Comparison of ENCODE assay signal across 14 mouse cellular contexts in genomic region chr1:183516167-183516566, GRCm38 (mm10).
DNase-seq lines count a peak whose midpoint lies in the region; ATAC-seq and TF ChIP-seq lines count a peak whose summit lies in the region.
"Had no signal": no experiment of that assay in that cellular context is flagged by ENCODE, and none has a peak within 500 bp of the region (broad histone marks: within the 10 kb centered on the region; RNA-seq: fewer than 3 reads in every experiment).

No protein-coding gene starts in this region.

- no peaks in the 10 kb centered on the region for H3K79me2 ChIP-seq in heart, adult 2 months (replicated peaks; ENCODE audit: control insufficient read depth, insufficient read depth, low read length)

- CTCF ChIA-PET in Patski (lab: Charles Lee), result interaction anchor here (1.6 kb wide), 1 partner anchor 38 kb away, joined by 3 read pairs; no protein-coding TSS in a partner anchor

- H3K4me1 ChIP-seq in heart, adult 2 months (ENCODE audit: control insufficient read depth, insufficient read depth, low read length), result no peaks in the 10 kb centered on the region
- H3K4me1 ChIP-seq in lung, embryonic 14.5 days (ENCODE audit: insufficient read depth), result no peaks in the 10 kb centered on the region
- H3K4me1 ChIP-seq: intestine, embryonic 15.5 days; limb, embryonic 15.5 days; lung, embryonic 15.5 days; megakaryocyte, embryonic 14.5 days had no signal

- POLR2A ChIA-PET in Patski (lab: Charles Lee), result no interaction called here

- no peak for ATAC-seq in lung, embryonic 14.5 days (ENCODE audit: insufficient read depth)
- no peak for ATAC-seq in Patski
- ATAC-seq: intestine, embryonic 15.5 days had no signal

- H3K4me2 ChIP-seq in lung, embryonic 14.5 days, result no peak overlapping the region
- H3K4me2 ChIP-seq: intestine, embryonic 15.5 days; limb, embryonic 15.5 days; lung, embryonic 15.5 days had no signal

- H3K27me3 ChIP-seq in heart, adult 2 months (ENCODE audit: control insufficient read depth, insufficient read depth, low read length), result no peaks in the 10 kb centered on the region; the same call in 1 of the 2 replicates
- H3K27me3 ChIP-seq in lung, embryonic 14.5 days (ENCODE audit: insufficient read depth, low read length), result no peaks in the 10 kb centered on the region
- no peaks in the 10 kb centered on the region for H3K27me3 ChIP-seq in Patski
- H3K27me3 ChIP-seq: intestine, embryonic 15.5 days; limb, embryonic 15.5 days; lung, embryonic 15.5 days; megakaryocyte, embryonic 14.5 days had no signal

- no peak overlapping the region for H3K4me3 ChIP-seq in heart, adult 2 months
- no peak overlapping the region for H3K4me3 ChIP-seq in lung, embryonic 14.5 days (ENCODE audit: low read depth, low read length)
- H3K4me3 ChIP-seq: intestine, embryonic 15.5 days; limb, embryonic 15.5 days; lung, embryonic 15.5 days; megakaryocyte, embryonic 14.5 days had no signal

- H3K9ac ChIP-seq in heart, adult 2 months (ENCODE audit: low read depth, low read length), result no peak overlapping the region
- H3K9ac ChIP-seq in lung, embryonic 14.5 days, result no peak overlapping the region
- H3K9ac ChIP-seq: intestine, embryonic 15.5 days; limb, embryonic 15.5 days; lung, embryonic 15.5 days had no signal

- H3K9me3 ChIP-seq in lung, embryonic 14.5 days (ENCODE audit: low read depth, low read length), result no peaks in the 10 kb centered on the region
- H3K9me3 ChIP-seq: intestine, embryonic 15.5 days; limb, embryonic 15.5 days; lung, embryonic 15.5 days had no signal

- DNase-seq in heart, adult 2 months, result no peak
- no peak for DNase-seq in heart, postnatal 25 days (ENCODE audit: low spot score)
- DNase-seq in lung, embryonic 14.5 days, result peak; percentile 28
- no peak for DNase-seq in lung, postnatal 14 days
- DNase-seq in Patski (ENCODE audit: low read depth, low spot score), result no peak
- DNase-seq in retina, postnatal 7 days (ENCODE audit: low read depth, low spot score), result peak; percentile 5
- no peak for DNase-seq in kidney, postnatal 14 days
- DNase-seq: heart, postnatal 10 days; right cerebral cortex, adult 18-20 months; spleen, adult 18-20 months had no signal

- no peak overlapping the region for H3K27ac ChIP-seq in heart, adult 2 months
- H3K27ac ChIP-seq in lung, embryonic 14.5 days (ENCODE audit: low read depth), result no peak overlapping the region
- H3K27ac ChIP-seq: intestine, embryonic 15.5 days; limb, embryonic 15.5 days; lung, embryonic 15.5 days had no signal

- no peaks in the 10 kb centered on the region for H3K36me3 ChIP-seq in heart, adult 2 months (ENCODE audit: control insufficient read depth, insufficient read depth, low read length)
- no peaks in the 10 kb centered on the region for H3K36me3 ChIP-seq in lung, embryonic 14.5 days (ENCODE audit: insufficient read depth)
- H3K36me3 ChIP-seq: intestine, embryonic 15.5 days; limb, embryonic 15.5 days; lung, embryonic 15.5 days had no signal

- peak; percentile 32; the same call in 1 of the 2 replicates for TF ChIP-seq CTCF in heart, adult 2 months (IDR thresholded peaks at IDR 0.05)
- no peak for TF ChIP-seq CTCF in lung, embryonic 14.5 days (IDR thresholded peaks at IDR 0.05; ENCODE audit: low read depth)
- peak; percentile 19 for TF ChIP-seq CTCF in Patski (IDR thresholded peaks at IDR 0.05)

- no peak for TF ChIP-seq POLR2A in heart, adult 2 months (IDR thresholded peaks at IDR 0.05; ENCODE audit: insufficient read depth, low read depth, low read length)

- WGBS in heart, adult 2 months, result 59% methylated on average over 4 of the region's 4 CpGs
- 51% methylated on average over 4 of the region's 4 CpGs for WGBS in lung, embryonic 14.5 days

- in situ Hi-C loops in Patski (cut with MboI; ENCODE audit: low pct_unique_long_range_greater_than_20kb), result no loop called here

- no peak for TF ChIP-seq EP300 in heart, adult 2 months (IDR thresholded peaks at IDR 0.05; ENCODE audit: insufficient read depth, low read depth, low read length)

- intact Hi-C loops in heart, adult 2 months (cut with DNase I), result no loop called here
- intact Hi-C loops in heart, postnatal 25 days (cut with DNase I), result no loop called here

Comparison
In these comparisons a context has a peak if more than half of its experiments do, and no peak if none do; other contexts are left out.
1. DNase-seq: peak in lung, embryonic 14.5 days (single experiment) and retina, postnatal 7 days (single experiment); none in heart, adult 2 months (0 of 2), heart, postnatal 25 days (single experiment), lung, postnatal 14 days (single experiment), Patski (single experiment) and kidney, postnatal 14 days (single experiment).